Mouse (Mus musculus): ENCODE measurements around the gene Atrip.

Gene Atrip

DNA sequence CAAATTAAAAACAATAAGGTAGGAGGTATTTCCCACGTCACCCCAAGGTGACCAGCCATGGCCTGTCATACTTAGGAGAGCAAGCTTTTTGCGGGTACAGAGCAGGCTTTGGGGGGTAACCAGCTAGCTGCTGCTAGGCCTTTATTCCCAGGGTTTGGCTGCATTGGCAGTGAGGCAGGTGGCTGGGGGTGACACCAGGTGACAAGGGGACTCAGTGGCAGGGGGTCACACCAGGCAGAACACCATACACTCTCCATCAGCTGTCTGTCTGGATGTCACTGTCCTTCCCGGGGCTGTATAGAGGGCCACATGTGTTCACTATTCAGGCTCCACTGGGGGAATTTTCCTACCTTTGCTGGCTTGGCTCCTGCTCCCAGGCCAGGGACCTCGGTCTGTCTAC lies 17.0 kb downstream of the Atrip start:
- no peak for DNase-seq

DNA sequence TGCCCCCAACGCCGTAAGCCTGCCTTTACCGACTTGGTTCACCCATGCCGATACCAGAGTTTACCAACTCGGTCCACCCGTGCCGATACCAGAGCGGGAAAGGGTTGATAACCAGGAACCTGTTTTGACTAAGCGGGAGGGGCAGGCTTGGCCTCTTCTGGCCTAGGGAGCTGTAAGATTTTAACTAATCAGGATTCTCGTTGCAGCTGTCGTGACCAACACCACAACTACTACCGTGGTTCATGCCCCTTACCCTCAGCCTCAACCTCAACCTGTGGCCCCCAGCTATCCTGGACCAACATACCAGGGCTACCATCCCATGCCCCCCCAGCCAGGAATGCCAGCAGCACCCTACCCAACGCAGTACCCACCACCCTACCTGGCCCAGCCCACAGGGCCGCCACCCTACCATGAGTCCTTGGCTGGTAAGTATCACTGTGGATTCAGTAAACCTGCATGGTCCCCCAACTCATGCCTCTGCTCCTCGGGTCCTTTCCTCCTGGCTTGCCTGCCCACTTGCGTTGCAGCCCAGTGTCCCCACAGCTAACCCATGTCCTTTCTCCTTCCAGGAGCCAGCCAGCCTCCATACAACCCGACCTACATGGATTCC lies 17.7 kb downstream of the Atrip start:
- no peak for DNase-seq

DNA sequence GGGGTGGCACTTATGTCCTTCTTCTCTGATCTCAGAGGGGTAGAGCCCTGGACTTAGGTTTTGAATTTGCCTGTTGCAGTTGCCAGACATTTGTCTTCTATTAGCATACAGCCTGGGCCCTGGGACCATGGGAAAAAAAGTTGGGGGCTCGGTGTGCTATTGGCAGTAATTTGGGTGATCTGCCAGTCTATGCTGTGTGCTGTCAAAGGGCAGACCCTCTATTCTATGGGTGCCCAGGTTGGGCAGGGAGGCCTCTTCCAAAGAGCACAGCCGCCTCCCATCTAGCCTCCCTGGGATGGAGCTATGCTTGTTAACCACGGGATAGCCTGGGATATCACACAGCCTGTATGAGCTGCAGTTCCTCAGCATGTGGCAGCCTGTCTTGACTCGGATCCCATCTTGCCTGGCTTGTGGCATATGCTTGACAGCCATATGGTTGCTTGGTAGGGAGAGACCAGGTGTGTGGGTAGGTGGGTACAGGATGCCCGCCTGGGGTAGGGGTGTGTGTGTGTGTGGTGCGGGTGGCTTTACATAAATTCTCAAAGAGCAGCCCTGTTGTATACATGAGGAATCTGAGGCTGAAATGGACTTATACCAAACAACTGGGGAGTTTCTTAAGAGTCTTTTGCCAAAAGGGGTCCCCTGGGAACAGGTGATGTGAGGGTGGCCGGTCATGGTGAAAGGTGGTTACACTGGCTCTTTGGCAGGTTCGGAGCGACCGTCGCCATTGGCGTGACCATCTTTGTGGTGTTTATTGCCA lies 18.5 kb downstream of the Atrip start:
- DNase-seq, result no peak

DNA sequence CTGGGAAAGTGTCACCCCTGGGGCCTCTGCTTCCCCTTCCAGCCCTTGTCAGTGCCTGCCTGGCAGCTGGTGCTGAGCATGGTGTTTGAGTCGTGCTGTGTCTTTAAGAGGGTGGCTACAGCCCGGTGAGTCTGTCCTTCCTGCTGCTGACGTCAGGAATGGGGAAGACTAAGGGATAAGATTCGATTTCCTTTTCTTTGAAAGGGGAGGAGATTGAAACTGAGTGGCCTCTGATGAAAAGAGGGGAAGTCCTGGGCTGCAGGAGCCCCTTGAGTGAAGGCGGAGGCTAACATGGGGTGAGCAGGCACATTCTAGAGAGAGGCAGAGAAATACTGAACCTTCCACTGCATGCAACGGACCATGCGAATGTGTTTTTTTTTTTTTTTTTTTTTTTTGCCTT lies 19.2 kb downstream of the Atrip start:
- DNase-seq, result peak; percentile 64

DNA sequence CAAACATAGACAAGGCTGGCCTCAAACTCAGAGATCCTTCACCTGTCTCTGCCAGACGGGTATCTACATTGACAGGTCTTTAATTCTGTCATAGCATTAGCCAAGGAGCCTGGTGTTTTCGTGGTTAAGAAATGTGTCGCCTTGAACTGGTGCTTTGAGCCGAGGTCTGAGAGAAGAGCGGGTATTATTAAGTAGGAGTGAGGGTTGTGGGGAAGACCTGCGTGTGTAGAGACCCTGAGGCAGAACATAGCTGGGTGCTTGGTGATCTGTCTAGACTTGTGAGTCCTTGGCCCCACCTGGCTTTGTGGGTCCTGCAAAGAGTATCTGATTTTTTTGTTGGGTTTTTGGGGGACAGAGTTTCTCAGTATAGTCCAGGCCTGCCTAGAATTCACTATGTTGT lies 20.1 kb downstream of the Atrip start:
- no peak for DNase-seq

DNA sequence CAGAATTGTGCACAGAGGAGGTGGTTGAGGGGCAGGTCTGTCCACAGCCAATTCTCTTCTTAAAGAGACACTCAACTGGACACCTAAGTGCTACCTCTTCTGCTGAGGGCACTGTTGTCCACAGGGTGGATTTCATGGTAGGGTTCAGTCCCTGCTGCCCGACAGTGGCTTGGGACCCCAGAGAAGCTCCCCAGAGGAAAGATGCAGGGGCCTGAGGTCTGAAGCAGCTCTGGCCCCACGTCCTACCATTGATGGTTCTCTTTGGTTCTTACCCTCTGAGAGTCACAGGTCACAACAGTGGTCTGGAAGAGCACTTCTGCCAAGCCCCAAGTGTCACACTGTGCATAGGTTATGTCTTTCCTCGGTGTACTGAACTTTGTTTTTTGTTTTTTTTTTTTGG lies 20.6 kb downstream of the Atrip start:
- no peak for DNase-seq

DNA sequence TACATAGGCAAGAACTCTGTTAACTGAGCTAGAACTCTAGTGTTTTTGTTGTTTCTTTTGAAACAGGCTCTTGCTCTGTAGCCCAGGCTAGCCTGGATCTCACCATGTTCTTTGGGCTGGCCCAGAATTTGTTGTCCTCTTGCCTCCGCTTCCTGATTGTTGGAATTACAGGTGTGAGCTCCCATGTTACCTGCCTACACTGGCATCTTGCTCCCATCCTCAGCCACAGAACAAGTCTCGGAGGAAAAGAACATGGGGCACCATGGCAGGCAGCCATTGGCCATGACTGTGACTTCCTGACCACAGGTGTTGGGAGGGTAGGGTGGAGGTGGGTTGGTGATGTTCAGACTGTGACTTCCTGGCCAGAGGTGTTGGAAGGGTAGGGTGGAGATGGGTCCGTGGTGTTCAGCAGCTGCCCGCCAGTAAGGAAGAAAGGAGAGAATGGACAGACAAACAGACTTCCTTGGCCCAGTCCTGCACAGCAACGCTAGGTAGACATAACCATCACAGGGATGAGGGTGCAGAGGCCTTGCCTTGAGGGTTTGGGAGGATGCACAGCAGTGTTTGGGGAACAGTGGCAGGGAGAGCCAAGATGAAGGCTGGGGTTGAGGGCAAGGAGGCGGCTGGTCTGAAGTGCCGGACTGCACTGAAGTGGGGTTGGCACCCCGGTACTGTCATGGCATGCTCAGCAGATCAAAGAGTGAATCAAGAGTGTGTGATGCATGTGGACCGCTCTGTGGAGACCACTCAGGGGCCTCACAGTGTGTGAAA lies 21.2 kb downstream of the Atrip start:
- no peak for DNase-seq

DNA sequence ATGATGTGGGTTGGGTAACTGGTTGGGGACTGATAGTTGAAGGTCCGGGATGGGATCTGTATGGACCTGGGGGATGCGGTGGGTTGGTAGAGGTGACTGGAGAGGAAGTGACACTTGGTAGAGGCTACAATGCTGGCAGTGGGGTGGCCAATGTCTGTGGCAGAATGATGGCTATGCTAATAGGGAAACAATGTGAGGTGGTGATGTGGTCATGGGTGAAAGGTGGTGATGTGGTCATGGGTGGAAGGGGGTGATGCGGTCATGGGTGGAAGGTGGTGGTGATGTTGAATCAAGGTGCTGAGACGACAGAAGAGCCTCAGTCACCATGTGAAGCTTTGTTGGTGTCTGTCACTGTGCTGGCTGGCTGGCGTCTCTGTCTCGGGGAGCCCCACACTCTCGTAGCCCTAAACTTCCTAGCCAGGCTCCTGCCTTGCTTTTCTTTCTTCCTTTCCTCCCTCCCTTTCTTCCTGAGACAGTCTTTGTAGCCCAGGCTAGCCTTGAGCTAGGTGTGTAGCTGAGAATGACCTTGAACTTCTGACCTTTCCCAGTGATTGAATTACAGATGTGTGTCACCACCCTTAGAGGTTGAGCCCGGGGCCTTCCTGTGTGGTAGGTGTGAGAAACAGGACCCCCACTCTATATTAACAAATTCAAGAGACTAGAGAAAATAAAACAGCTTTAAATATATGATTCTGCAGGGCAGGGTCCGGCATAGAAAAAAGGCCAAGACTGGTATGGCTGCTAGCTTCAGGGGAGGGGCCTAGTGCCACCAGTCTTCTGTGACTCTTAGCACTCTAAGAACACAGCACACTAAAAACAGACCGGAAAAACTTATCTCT lies 22.1 kb downstream of the Atrip start:
- no peak for DNase-seq

DNA sequence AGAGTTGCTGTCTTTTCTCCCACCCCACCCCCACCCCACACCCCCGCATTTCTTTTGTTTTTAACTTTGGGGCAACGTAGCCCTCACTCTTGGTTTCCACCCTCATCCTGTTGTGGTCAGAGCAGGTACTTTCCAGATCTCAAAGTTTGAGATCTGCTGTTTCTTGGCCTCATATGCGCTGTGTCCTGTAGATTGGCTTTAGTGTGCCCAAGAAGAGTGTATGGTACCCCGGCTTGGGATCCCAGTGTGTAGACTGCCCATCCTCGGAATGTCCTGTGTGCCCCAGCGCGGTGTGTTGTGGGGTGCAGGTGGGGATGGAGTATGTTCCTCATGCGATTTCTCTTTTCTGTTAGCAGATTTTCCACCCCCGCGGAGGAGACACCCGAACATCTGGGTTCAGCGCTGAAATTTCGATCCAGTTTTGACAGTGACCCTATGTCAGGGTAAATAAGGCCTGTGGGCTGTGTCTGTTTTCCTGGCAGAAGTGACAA lies 22.9 kb downstream of the Atrip start:
- DNase-seq, result no peak

DNA sequence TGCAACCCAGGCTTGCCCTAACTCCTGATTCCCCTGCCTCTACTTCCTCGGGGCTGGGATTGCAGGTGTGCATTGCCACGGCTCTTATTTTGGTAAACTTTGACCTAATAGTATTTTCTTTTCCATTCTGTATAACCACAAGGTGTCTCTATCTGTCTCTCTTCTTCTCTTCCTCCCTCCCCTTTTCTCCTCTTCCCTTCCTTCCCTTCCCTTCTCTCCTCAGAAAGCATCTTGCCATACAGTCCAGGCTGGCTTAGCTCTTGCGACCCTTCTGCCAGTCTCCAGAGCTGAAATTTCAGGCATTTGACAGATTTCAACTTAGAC lies 23.3 kb downstream of the Atrip start:
- DNase-seq, result no peak

DNA sequence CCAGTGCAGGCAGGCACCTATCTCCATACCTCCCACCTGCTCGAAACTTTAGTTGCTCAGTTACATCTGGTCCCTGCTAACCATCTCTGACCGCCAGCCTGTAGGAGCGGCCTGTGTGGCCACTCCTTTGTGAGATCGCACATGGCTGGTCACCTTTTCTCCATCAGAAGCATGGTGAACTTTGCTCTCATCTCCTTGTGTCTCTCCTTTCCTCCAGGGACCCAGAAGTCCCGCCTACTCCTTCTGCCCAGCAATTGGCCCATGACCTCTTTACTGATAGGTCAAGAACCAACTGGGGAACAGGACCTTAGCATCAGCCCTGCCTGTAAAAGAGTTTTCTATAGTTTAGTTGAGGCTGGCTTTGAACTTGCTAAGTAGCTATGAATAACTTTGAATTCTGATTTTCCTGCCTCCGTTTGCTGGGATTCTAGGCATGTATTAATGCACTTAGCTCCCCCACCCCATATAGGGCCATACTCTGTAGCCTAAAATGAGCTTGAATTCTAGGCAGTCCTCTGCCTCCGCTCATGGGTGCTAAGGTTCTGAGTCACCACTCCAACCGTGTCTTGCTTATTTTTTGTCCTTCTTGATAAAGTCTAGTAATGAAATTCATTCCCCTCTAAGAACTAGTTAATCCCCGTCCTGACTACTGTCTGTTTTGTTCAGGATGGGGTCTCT lies 23.8 kb downstream of the Atrip start:
- no peak for DNase-seq

DNA sequence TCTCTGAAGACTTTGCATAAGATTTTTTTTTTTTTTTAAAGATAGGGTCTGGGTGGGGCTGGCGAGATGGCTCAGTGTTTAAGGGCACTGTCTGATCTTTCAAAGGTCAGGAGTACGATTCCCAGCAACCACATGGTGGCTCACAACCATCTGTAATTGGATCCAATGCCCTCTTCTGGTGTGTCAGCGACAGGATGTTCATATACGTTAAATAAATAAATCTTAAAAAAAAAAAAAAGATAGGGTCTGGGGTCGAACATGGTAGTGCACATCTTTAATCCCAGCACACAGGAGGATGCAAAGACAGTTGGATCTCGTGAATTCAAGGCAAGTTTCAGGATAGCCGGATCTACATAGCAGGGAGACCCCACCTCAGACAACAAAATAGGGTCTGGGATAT lies 24.6 kb downstream of the Atrip start:
- DNase-seq, result no peak

DNA sequence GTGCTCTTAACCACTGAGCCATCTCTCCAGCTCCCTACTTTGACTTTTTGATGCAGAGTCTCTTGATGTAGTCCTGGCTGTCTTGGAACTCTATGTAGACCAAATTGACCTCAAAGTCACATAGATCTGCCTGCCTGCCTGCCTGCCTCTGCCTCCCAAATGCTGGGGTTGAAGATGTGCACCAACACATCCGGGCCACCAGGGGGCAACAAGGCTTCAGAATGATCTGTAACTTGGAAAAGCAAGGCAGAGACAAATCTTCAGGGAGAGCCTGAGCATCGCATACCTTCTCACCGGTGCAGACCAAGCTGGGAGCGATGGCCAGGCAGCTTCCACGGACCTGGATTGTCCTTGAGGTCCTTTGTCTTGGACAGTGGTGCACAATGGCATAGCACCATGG lies 27.6 kb downstream of the Atrip start:
- DNase-seq, result peak; percentile 67

DNA sequence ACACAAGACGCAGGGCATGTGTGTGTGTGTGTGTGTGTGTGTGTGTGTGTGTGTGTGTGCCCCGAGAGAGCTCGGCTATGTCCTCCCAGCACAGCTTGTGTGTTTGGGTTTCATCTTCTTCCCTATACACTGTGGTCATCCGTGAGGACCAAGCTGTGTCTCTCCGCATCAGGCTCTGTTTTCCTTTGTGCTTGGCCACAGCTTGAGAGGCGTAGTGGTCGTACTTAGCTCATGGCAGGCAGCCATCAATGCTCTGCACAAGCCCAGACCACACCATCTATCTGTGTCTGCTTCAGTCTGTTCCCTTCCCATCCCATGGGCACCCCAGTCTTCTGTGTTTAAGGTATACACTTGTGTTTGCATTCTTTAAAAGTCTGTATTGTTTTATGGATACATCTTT lies 32.6 kb downstream of the Atrip start:
- no peak for DNase-seq

DNA sequence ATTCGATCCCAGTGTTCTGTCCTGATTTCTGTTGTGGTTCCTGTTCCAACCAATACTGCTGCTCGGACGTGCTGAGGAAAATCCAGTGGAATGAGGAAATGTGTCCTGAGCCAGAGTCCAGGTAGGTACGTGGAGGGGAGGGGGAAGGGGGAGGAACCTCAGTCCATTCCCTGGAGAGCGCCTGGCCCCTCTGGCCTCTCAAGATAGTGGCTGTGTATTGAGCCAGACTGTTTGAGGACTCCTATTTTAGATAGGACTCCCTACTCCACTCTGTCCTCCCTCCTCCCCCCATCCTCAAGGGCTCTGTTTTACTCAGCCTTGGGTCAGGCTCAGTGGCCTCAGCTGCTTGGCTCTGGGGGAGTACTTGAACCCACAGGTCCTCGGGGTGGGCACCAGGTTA lies 33.0 kb downstream of the Atrip start:
- peak; percentile 46 for DNase-seq

DNA sequence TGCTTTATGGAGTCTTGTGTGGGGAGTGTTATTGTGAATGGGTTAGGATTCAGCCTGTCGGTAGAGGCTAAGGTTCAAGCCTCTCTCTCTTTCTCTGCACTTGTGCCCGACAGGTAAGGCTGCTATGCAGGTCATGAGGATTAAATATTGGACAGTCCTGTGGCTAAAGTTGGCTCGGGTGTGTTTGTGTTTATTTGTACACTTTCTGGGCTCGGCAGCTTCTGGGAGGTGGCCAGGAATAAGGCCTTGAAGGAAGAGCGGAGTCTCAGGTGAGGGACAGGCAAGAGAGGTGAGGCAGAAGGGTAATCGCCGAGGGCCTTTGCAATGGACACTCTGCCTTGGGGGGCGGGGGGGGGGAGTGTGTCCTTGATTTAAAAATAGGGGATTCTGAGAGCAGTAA lies 33.7 kb downstream of the Atrip start:
- no peak for DNase-seq

DNA sequence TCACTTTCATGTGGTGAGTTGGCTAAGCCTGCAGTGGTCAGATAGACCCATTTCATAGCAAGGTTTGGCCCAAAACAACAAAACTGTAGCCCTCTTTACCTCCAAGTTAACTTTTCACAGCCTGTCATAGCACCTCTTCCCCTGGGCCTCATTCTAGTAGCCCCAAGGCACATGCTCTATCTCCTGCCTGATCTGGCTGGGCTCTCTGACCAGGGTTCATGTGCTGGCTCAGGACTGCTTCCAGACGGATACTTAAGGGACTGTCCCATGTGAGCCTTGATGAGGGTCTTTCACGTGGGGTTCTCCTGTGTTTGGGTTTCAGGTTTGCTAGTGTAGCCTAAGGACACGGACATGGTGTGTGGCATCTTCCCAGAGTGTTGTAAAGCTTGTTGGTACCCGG lies 34.2 kb downstream of the Atrip start:
- DNase-seq, result no peak

DNA sequence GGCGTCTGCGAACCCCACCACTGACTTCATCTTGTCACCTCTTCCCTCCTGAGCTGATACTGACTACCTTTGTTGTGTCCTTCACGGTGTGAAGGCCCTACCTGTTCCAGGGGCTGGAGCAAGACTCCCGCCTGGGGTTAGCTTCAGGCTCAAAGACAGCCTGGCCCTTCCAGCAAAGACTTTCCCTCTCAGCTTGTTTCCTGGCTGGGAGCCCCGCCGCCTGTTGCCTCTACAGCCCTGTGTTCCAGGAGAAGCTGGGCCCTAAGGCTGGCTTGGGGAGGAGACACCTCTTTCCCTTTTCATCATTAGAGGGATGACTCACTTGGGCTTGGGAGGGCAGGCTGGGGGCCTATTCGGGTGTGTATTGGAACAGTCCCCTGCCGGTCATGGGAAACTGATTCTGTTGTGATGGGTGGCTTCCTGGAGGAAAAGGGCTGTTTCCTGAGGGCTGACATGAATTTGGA lies 35.0 kb downstream of the Atrip start:
- DNase-seq, result peak; percentile 65

DNA sequence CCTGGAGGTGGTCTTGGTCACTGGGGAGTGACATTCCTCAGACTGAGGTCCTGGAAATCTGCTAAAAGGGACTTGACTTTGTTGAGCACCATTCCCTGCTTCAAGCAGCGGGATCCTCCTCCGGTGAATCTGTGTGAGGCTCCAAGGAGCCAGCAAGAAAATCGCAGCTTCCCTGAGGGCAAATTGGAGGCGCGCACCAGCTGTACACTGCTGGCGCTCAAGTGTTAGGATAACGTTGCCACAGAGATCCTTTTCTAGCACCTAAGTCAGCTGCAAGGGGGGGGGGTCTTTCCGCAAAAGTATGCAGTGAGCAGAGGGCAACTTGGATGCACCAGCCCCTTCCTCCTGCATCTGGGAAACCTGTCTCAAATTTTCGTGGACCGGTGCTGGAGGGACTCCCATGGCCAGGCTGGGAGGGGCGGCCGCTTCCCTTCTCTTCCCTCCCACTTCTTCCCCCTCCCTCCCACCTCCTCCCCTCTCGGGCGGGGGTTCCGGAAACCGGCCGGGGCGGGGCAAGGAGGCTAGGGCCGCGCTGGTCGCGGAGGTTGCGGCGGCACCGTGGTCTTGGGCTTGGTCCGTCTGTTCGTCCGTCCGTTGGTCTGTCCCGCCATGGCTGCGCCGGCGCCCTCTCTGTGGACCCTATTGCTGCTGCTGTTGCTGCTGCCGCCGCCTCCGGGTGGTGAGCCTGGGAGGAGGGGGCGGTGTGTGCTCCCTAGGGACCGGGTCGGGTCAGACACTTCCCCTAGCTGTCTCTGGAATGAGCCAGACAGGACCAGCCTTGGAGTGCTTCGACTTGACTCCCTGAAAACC lies 35.6 kb downstream of the Atrip start, which contains the start of gene Shisa5:
Gene Shisa5 (plus strand): TSS at position 480 of the 810 bp plus-strand sequence.
- DNase-seq, result peak; percentile 87

DNA sequence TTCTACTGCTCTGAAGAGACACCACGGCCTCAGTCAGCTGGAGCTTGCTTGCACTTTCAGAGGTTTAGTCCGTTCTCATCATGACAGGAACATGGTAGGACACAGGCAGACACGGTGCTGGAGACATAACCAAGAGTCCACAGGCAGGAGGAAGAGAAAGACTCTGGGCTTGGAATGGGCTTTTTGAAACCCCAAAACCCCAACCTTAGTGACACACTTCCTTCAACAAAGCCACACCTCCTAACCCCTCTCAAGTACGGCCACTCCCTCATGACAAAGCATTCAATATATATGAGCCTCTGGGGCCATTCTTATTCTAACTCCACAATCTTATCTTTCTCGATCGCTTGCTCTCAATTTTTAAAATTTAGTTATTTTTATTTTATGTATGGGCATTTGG lies 41.5 kb downstream of the Atrip start:
- DNase-seq, result no peak

DNA sequence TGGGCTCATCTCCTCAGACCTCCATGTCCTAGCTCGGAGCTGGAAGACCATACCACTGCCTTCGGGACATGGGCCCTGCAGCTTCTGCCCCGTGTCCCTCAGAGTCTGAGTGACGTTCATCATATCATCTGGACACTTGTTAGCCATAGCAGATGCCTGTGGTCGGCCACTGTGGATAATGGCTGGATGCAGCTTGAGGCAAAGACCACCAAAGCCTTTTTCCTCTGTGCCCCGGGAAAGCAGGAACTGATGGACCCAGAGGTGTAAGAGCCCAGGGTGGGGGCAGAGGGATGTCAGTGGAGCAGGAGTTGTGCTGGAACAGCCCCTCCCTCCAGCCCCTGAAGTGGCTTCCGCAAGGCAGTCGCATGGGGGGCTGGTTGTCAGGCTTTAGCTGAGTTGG lies 42.2 kb downstream of the Atrip start:
- no peak for DNase-seq

DNA sequence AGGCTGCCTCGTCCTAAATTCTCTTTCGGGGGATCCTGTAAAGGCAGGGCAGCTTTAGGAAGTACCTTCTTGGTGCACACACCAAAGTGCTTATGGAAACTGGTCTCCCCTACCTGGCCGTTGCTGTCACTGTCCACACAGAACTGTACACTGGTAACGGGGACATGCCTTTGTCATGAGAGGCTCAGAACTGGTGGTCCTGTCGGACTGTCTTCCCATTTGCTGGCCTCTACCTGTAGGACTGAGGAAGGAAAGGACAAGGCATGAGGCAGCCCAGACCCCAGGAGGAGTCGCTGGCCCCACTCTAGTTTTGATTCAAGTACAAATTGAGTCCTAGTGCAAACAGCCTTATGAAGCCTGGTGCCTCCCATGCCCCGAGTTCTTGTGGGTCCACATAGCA lies 42.9 kb downstream of the Atrip start:
- DNase-seq, result no peak

Measured in lung, postnatal 14 days (tissue).